Mouse (Mus musculus): Measurements from ENCODE around the gene Gm45783. TPM values are rescaled to one million over a fixed set of nuclear protein-coding genes. Genes with fewer than 3 reads are reported as not detected.
"Not testable (repeated sequence)": the region's sequence is repeated elsewhere in the genome, so short reads cannot be mapped to it uniquely, and the experiment has no call there.

Gm45783 gene
- polyA plus RNA-seq (2015; fragmentation: Nextera tagmentation; extraction: Ambion mirVana), result not detected in 2 replicates

- H3K9me3 ChIP-seq (replicated peaks; ENCODE audit: control insufficient read depth, low read length); H3K27me3 ChIP-seq (ENCODE audit: control insufficient read depth, insufficient read depth, low read depth, low read length); H3K4me3 ChIP-seq (ENCODE audit: low read depth, low read length); H3K4me1 ChIP-seq (ENCODE audit: control insufficient read depth, low read depth, low read length); H3K36me3 ChIP-seq (ENCODE audit: control insufficient read depth, insufficient read depth); H3K27ac ChIP-seq (ENCODE audit: low read length); H3K9ac ChIP-seq (ENCODE audit: low read depth, low read length); H3K4me2 ChIP-seq (ENCODE audit: low read depth, low read length); ATAC-seq (ENCODE audit: low read depth): not testable (repeated sequence)
- 40% methylated on average over 12 of the region's 12 CpGs for WGBS (ENCODE audit: insufficient replicate concordance)
These were observed at the start of gene Gm45783 for GRCm38 (mm10) chr7:7374431-7374830. Gene Gm45783 (minus strand): TSS chr7:7374573.

GRCm38 (mm10) chr7:7399603-7400002 is 25.2 kb upstream of the Gm45783 start, which contains the start of gene Vmn2r31:
Gene Vmn2r31 (minus strand): TSS chr7:7399703.
- not testable (repeated sequence) for H3K27me3 ChIP-seq (ENCODE audit: control insufficient read depth, insufficient read depth, low read depth, low read length); H3K27ac ChIP-seq (ENCODE audit: low read length); H3K4me1 ChIP-seq (ENCODE audit: control insufficient read depth, low read depth, low read length); H3K4me2 ChIP-seq (ENCODE audit: low read depth, low read length); H3K9ac ChIP-seq (ENCODE audit: low read depth, low read length); ATAC-seq (ENCODE audit: low read depth); H3K36me3 ChIP-seq (ENCODE audit: control insufficient read depth, insufficient read depth); H3K4me3 ChIP-seq (ENCODE audit: low read depth, low read length); H3K9me3 ChIP-seq (replicated peaks; ENCODE audit: control insufficient read depth, low read length)

- WGBS (ENCODE audit: insufficient replicate concordance), result no CpG with 5 or more reads among the region's 1 CpGs
- not testable (repeated sequence) for H3K9ac ChIP-seq (ENCODE audit: low read depth, low read length); H3K36me3 ChIP-seq (ENCODE audit: control insufficient read depth, insufficient read depth); H3K27me3 ChIP-seq (ENCODE audit: control insufficient read depth, insufficient read depth, low read depth, low read length); ATAC-seq (ENCODE audit: low read depth); H3K9me3 ChIP-seq (replicated peaks; ENCODE audit: control insufficient read depth, low read length); H3K4me3 ChIP-seq (ENCODE audit: low read depth, low read length); H3K4me2 ChIP-seq (ENCODE audit: low read depth, low read length); H3K4me1 ChIP-seq (ENCODE audit: control insufficient read depth, low read depth, low read length); H3K27ac ChIP-seq (ENCODE audit: low read length)
These were observed 36.9 kb downstream of the Gm45783 start, which contains the start of gene Vmn2r30 for GRCm38 (mm10) chr7:7337509-7337908. Gene Vmn2r30 (minus strand): TSS chr7:7337609.

GRCm38 (mm10) chr7:7295595-7295994 is 78.8 kb downstream of the Gm45783 start:
- Histone ChIP-seq H3K4me1 (ENCODE audit: control insufficient read depth, low read depth, low read length) (peaks cover 3% of the 10 kb centered on the region), H3K36me3 (ENCODE audit: control insufficient read depth, insufficient read depth) (peaks cover 11% of the 10 kb centered on the region), H3K27ac (ENCODE audit: low read length) (no peak overlapping the region), H3K4me2 (ENCODE audit: low read depth, low read length) (no peak overlapping the region), H3K9me3 (replicated peaks; ENCODE audit: control insufficient read depth, low read length) (peaks cover 3% of the 10 kb centered on the region; the same call in 1 of the 2 replicates), H3K27me3 (ENCODE audit: control insufficient read depth, insufficient read depth, low read depth, low read length) (peaks cover 7% of the 10 kb centered on the region), H3K9ac (ENCODE audit: low read depth, low read length) (no peak overlapping the region), H3K4me3 (ENCODE audit: low read depth, low read length) (no peak overlapping the region)
- ATAC-seq (ENCODE audit: low read depth), result no peak
- WGBS (ENCODE audit: insufficient replicate concordance), result 73% methylated on average over 16 of the region's 16 CpGs

Small RNAs within 50 kb of the gene (microRNA-seq; reads per million reads assigned to microRNA genes)
- gene Mir5620, result 0.98 reads per million

Other genes with a start within 250 kb of the Gm45783 start
- 0.32 and 0.35 TPM in 2 replicates for gene Zfp773, start 237.8 kb downstream of the Gm45783 start, polyA plus RNA-seq (2015; fragmentation: Nextera tagmentation; extraction: Ambion mirVana)
- gene Zfp418, start 203.2 kb downstream of the Gm45783 start, polyA plus RNA-seq (2015; fragmentation: Nextera tagmentation; extraction: Ambion mirVana), result 0.30 and 0.37 TPM in 2 replicates
- gene Zfp772, start 164.6 kb downstream of the Gm45783 start, polyA plus RNA-seq (2015; fragmentation: Nextera tagmentation; extraction: Ambion mirVana), result 1.1 and 1.2 TPM in 2 replicates
- 0.21 TPM in 1 of 2 replicates, not detected in the other for gene Vmn2r29, start 127.2 kb downstream of the Gm45783 start, polyA plus RNA-seq (2015; fragmentation: Nextera tagmentation; extraction: Ambion mirVana)
- 0.69 and 0.79 TPM in 2 replicates for gene Gm45844, start 96.3 kb downstream of the Gm45783 start, polyA plus RNA-seq (2015; fragmentation: Nextera tagmentation; extraction: Ambion mirVana)
- 12.8 and 13.2 TPM in 2 replicates for gene Clcn4, start 73.7 kb downstream of the Gm45783 start, polyA plus RNA-seq (2015; fragmentation: Nextera tagmentation; extraction: Ambion mirVana)
- not detected in 2 replicates for gene Vmn2r30, start 37.0 kb downstream of the Gm45783 start, polyA plus RNA-seq (2015; fragmentation: Nextera tagmentation; extraction: Ambion mirVana)
- gene Vmn2r31, start 25.1 kb upstream of the Gm45783 start, polyA plus RNA-seq (2015; fragmentation: Nextera tagmentation; extraction: Ambion mirVana), result not detected in 2 replicates
- gene Vmn2r32, start 105.4 kb upstream of the Gm45783 start, polyA plus RNA-seq (2015; fragmentation: Nextera tagmentation; extraction: Ambion mirVana), result not detected in 2 replicates
- gene Vmn2r33, start 192.2 kb upstream of the Gm45783 start, polyA plus RNA-seq (2015; fragmentation: Nextera tagmentation; extraction: Ambion mirVana), result not detected in 2 replicates